Mouse (Mus musculus) liver, embryonic 14.5 days (tissue): ENCODE measurements around the gene Kmt2b.

ENCODE experiments used
- CTCF ChIP-seq: IDR thresholded peaks from 2 replicates; pipeline ENCODE4 v1.5.1; 2016; ENCODE audit warnings: antibody characterized with exemption, low read depth, control low read depth
- EP300 ChIP-seq: IDR thresholded peaks from 2 replicates; pipeline ENCODE4 v1.6.1; 2016; ENCODE audit warnings: antibody characterized with exemption, low read depth

GRCm38 (mm10) chr7:30584339-30584738 lies 4.2 kb downstream of the Kmt2b start:
- no peak for TF ChIP-seq CTCF
- no peak for TF ChIP-seq EP300
